Mouse (Mus musculus): ENCODE results near the gene Nfil3. TPM values are rescaled to one million over a fixed set of nuclear protein-coding genes. Genes with fewer than 3 reads are reported as not detected.
A peak's percentile ranks its signal among the peaks of the same experiment; 100 is the strongest.

Gene Nfil3
- total and polyA plus RNA-seq, 3 experiments, result 23.5 to 34.6 (median 30.0) TPM

- in situ Hi-C loops (cut with MboI; ENCODE audit: low pct_ligation_motif_present, low pct_unique_long_range_greater_than_20kb, low sequenced_read_pairs), result loop anchor here (10.0 kb wide), 1 partner anchor 75 kb away; no protein-coding TSS in a partner anchor
- TF ChIP-seq CTCF (conservative IDR thresholded peaks at IDR 0.05 in 1 of 2, IDR thresholded peaks at IDR 0.05 in 1 of 2; ENCODE audit: low read depth in 2 of 2, low read length in 2 of 2) (peak in 1 of 2 experiments; percentile 67; a peak in 3 of 4 replicates), SMC3 (IDR thresholded peaks at IDR 0.05; ENCODE audit: low read depth, low read length) (peak; percentile 68), MYC (IDR thresholded peaks at IDR 0.05; ENCODE audit: low read depth, low read length) (no peak), JUND (conservative IDR thresholded peaks at IDR 0.05; ENCODE audit: low read depth, low read length) (no peak), UBTF (IDR thresholded peaks at IDR 0.05; ENCODE audit: low read depth, low read length) (no peak), MXI1 (IDR thresholded peaks at IDR 0.05; ENCODE audit: low read depth, low read length) (no peak), RAD21 (IDR thresholded peaks at IDR 0.05; ENCODE audit: low read depth, low read length) (peak; percentile 38)
- peaks cover 3 to 16% of the 10 kb centered on the region in 2 experiments; a peak in 2 of 4 replicates for H3K4me1 ChIP-seq (ENCODE audit: control insufficient read depth in 1 of 2, insufficient read depth in 2 of 2)
These were observed 38.7 kb upstream of the Nfil3 start for GRCm38 (mm10) chr13:53019532-53019931.

DNA sequence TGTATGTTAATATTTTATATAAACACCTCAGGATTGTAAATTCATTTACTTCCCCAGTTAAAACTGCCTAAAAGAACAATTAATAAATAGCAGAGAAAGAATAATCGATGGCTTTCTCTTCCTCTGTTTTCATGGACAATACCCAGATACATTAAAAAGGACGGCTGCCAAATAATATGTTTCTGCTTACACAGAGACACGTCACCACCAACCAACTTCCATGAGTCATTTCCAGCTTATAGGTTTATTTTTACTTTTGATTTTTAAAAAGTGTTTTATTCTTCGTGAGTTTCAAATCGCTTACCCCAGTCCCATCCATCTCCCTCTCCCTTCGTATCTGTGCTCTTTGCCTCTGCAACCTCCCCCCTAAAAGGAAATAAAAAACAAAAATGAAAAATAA, 38.1 kb upstream of the Nfil3 start:
- Histone ChIP-seq H3K27me3 (replicated peaks) (no peaks in the 10 kb centered on the region), H3K9ac (ENCODE audit: insufficient read depth, low read depth) (no peak overlapping the region), H3K36me3 (replicated peaks in 1 of 2; ENCODE audit: control insufficient read depth in 1 of 2, insufficient read depth in 1 of 2, low read length in 1 of 2) (no peaks in the 10 kb centered on the region), H3K4me2 (ENCODE audit: insufficient read depth, low read depth, poor library complexity, severe bottlenecking) (no peak overlapping the region), H3K79me2 (replicated peaks; ENCODE audit: control insufficient read depth, extremely low read depth, insufficient read depth, poor library complexity, severe bottlenecking) (no peaks in the 10 kb centered on the region), H3K4me3 (replicated peaks in 1 of 3; ENCODE audit: low read depth in 2 of 3, low read length in 2 of 3, poor library complexity in 1 of 3) (no peak overlapping the region), H3K9me3 (replicated peaks; ENCODE audit: low read length) (no peaks in the 10 kb centered on the region), H3K4me1 (ENCODE audit: control insufficient read depth in 1 of 2, insufficient read depth in 2 of 2) (peaks cover 3 to 14% of the 10 kb centered on the region in 2 experiments; a peak in 2 of 4 replicates), H3K27ac (ENCODE audit: insufficient read depth, low read depth) (no peak overlapping the region)
- TF ChIP-seq NELFE (IDR thresholded peaks at IDR 0.05; ENCODE audit: low read depth, low read length) (no peak), SMC3 (IDR thresholded peaks at IDR 0.05; ENCODE audit: low read depth, low read length) (no peak), BHLHE40 (IDR thresholded peaks at IDR 0.05; ENCODE audit: low read depth, low read length) (no peak), JUND (conservative IDR thresholded peaks at IDR 0.05; ENCODE audit: low read depth, low read length) (no peak), CTCF (conservative IDR thresholded peaks at IDR 0.05 in 1 of 2, IDR thresholded peaks at IDR 0.05 in 1 of 2; ENCODE audit: low read depth in 2 of 2, low read length in 2 of 2) (no peak), MEF2A (IDR thresholded peaks at IDR 0.05; ENCODE audit: borderline replicate concordance, low read depth, low read length) (no peak), SIN3A (IDR thresholded peaks at IDR 0.05; ENCODE audit: low read length) (no peak), MAZ (IDR thresholded peaks at IDR 0.05; ENCODE audit: low read depth, low read length) (no peak), POLR2A (IDR thresholded peaks at IDR 0.05; ENCODE audit: low read depth, low read length) (no peak), ZC3H11A (IDR thresholded peaks at IDR 0.05; ENCODE audit: low read depth, low read length) (no peak), MYC (IDR thresholded peaks at IDR 0.05; ENCODE audit: low read depth, low read length) (no peak), USF1 (IDR thresholded peaks at IDR 0.05; ENCODE audit: low read depth, low read length) (no peak), ELF1 (IDR thresholded peaks at IDR 0.05; ENCODE audit: low read depth, low read length) (no peak), KAT2A (IDR thresholded peaks at IDR 0.05; ENCODE audit: insufficient replicate concordance, low read length) (no peak), PAX5 (IDR thresholded peaks at IDR 0.05; ENCODE audit: low read length) (no peak), USF2 (conservative IDR thresholded peaks at IDR 0.05; ENCODE audit: low read depth, low read length) (no peak), CHD1 (IDR thresholded peaks at IDR 0.05; ENCODE audit: low read depth, low read length) (no peak), MXI1 (IDR thresholded peaks at IDR 0.05; ENCODE audit: low read depth, low read length) (no peak)
- in situ Hi-C loops (cut with MboI; ENCODE audit: low pct_ligation_motif_present, low pct_unique_long_range_greater_than_20kb, low sequenced_read_pairs), result loop anchor here (10.0 kb wide), 1 partner anchor 76 kb away; no protein-coding TSS in a partner anchor
- no peak for DNase-seq (ENCODE audit: extremely low read depth)
- dilution Hi-C loops (cut with MboI; ENCODE audit: extremely low pct_ligation_motif_present, extremely low pct_unique_long_range_greater_than_20kb, low sequenced_read_pairs), result no loop called here

More at GRCm38 (mm10) chr13:53019532-53019931, 38.7 kb upstream of the Nfil3 start:
- no peak overlapping the region for H3K4me3 ChIP-seq (replicated peaks in 1 of 3; ENCODE audit: low read depth in 2 of 3, low read length in 2 of 3, poor library complexity in 1 of 3)
- H3K9me3 ChIP-seq (replicated peaks; ENCODE audit: low read length), result no peaks in the 10 kb centered on the region
- no peaks in the 10 kb centered on the region for H3K27me3 ChIP-seq (replicated peaks)
- H3K4me2 ChIP-seq (ENCODE audit: insufficient read depth, low read depth, poor library complexity, severe bottlenecking), result no peak overlapping the region
- no peak overlapping the region for H3K9ac ChIP-seq (ENCODE audit: insufficient read depth, low read depth)
- H3K36me3 ChIP-seq (replicated peaks in 1 of 2; ENCODE audit: control insufficient read depth in 1 of 2, insufficient read depth in 1 of 2, low read length in 1 of 2), result no peaks in the 10 kb centered on the region
- no peak overlapping the region for H3K27ac ChIP-seq (ENCODE audit: insufficient read depth, low read depth)
- DNase-seq (ENCODE audit: extremely low read depth), result no peak
- dilution Hi-C loops (cut with MboI; ENCODE audit: extremely low pct_ligation_motif_present, extremely low pct_unique_long_range_greater_than_20kb, low sequenced_read_pairs), result no loop called here
- H3K79me2 ChIP-seq (replicated peaks; ENCODE audit: control insufficient read depth, extremely low read depth, insufficient read depth, poor library complexity, severe bottlenecking), result no peaks in the 10 kb centered on the region
